Mouse (Mus musculus): ENCODE results near the gene Pnpla8. TPM values are rescaled to one million over a fixed set of nuclear protein-coding genes. Genes with fewer than 3 reads are reported as not detected.
"Not testable (repeated sequence)": the region's sequence is repeated elsewhere in the genome, so short reads cannot be mapped to it uniquely, and the experiment has no call there.

The Pnpla8 gene
- polyA plus RNA-seq (2012; rRNA removed): 4.2 and 4.6 TPM in 2 replicates

DNA sequence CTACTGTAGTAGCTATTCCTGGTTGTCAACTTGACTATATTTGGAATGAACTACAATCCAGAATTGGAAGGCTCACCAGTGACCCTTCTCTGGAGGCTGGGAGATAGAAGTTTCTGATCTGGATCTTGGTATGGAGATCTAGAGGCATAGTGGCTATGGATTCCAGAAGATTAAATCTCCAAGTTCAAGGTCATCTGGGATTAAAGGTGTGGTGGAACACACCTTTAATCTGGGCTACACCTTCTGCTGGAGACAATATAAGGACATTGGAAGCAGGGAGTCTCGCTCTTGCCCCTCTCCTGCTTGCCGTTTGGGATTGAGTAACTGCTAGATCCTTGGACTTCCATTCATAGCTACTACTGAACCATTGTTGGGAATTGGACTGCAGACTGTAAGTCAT, at the start of gene Pnpla8:
Gene Pnpla8, plus strand, starts transcription at position 301 of the 400 bp plus-strand sequence.
- not testable (repeated sequence) for H3K36me3 ChIP-seq (ENCODE audit: control insufficient read depth, insufficient read depth, low read length); H3K4me1 ChIP-seq (ENCODE audit: control insufficient read depth, insufficient read depth, insufficient read length); H3K27ac ChIP-seq (ENCODE audit: insufficient read depth, low read length); DNase-seq (ENCODE audit: low read depth in 1 of 2, low spot score in 2 of 2); H3K27me3 ChIP-seq (ENCODE audit: control insufficient read depth, insufficient read depth, low read length)
- WGBS: 96% methylated on average over 2 of the region's 2 CpGs
- H3K4me3 ChIP-seq (ENCODE audit: extremely low read depth, insufficient read depth, insufficient read length): peak within 1 kb of the TSS; percentile 58

- WGBS: 52% methylated on average over 10 of the region's 10 CpGs
- DNase-seq (ENCODE audit: low read depth in 1 of 2, low spot score in 2 of 2): no peak
These were observed 44.7 kb upstream of the Pnpla8 start for GRCm38 (mm10) chr12:44176331-44177037.

DNA sequence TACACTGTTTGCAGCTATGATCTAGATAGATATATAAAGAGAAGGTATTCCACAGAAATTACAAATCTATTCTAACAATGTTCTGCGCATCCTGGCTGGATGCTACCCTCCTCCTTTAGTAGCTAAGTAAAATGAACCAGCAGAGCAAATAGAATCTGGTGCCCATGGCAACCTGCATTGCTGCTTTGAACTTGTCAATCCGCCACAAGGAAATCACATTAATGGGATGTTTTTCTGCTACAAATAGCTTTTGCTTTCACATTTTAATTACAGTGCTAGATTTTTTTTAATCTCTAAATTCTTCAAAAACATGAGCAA, 44.2 kb upstream of the Pnpla8 start:
- TF ChIP-seq POLR2A (IDR thresholded peaks at IDR 0.05; ENCODE audit: low read depth, low read length) (no peak), CTCF (IDR thresholded peaks at IDR 0.05; ENCODE audit: extremely low read depth, insufficient read depth, insufficient read length, insufficient replicate concordance) (no peak)
- no peak overlapping the region for H3K4me3 ChIP-seq (ENCODE audit: extremely low read depth, insufficient read depth, insufficient read length)
- WGBS: 90% methylated on average over 2 of the region's 2 CpGs
- no peaks in the 10 kb centered on the region for H3K27me3 ChIP-seq (ENCODE audit: control insufficient read depth, insufficient read depth, low read length)
- H3K27ac ChIP-seq (ENCODE audit: insufficient read depth, low read length): no peak overlapping the region
- no peak for DNase-seq (ENCODE audit: low read depth in 1 of 2, low spot score in 2 of 2)
- H3K4me1 ChIP-seq (ENCODE audit: control insufficient read depth, insufficient read depth, insufficient read length): no peaks in the 10 kb centered on the region
- no peaks in the 10 kb centered on the region for H3K36me3 ChIP-seq (ENCODE audit: control insufficient read depth, insufficient read depth, low read length)

More at GRCm38 (mm10) chr12:44176331-44177037, 44.7 kb upstream of the Pnpla8 start:
- H3K4me1 ChIP-seq (ENCODE audit: control insufficient read depth, insufficient read depth, insufficient read length): no peaks in the 10 kb centered on the region
- H3K27me3 ChIP-seq (ENCODE audit: control insufficient read depth, insufficient read depth, low read length): no peaks in the 10 kb centered on the region
- TF ChIP-seq POLR2A (IDR thresholded peaks at IDR 0.05; ENCODE audit: low read depth, low read length) (no peak), CTCF (IDR thresholded peaks at IDR 0.05; ENCODE audit: extremely low read depth, insufficient read depth, insufficient read length, insufficient replicate concordance) (no peak)
- H3K4me3 ChIP-seq (ENCODE audit: extremely low read depth, insufficient read depth, insufficient read length): no peak overlapping the region
- H3K36me3 ChIP-seq (ENCODE audit: control insufficient read depth, insufficient read depth, low read length): no peaks in the 10 kb centered on the region
- H3K27ac ChIP-seq (ENCODE audit: insufficient read depth, low read length): no peak overlapping the region

DNA sequence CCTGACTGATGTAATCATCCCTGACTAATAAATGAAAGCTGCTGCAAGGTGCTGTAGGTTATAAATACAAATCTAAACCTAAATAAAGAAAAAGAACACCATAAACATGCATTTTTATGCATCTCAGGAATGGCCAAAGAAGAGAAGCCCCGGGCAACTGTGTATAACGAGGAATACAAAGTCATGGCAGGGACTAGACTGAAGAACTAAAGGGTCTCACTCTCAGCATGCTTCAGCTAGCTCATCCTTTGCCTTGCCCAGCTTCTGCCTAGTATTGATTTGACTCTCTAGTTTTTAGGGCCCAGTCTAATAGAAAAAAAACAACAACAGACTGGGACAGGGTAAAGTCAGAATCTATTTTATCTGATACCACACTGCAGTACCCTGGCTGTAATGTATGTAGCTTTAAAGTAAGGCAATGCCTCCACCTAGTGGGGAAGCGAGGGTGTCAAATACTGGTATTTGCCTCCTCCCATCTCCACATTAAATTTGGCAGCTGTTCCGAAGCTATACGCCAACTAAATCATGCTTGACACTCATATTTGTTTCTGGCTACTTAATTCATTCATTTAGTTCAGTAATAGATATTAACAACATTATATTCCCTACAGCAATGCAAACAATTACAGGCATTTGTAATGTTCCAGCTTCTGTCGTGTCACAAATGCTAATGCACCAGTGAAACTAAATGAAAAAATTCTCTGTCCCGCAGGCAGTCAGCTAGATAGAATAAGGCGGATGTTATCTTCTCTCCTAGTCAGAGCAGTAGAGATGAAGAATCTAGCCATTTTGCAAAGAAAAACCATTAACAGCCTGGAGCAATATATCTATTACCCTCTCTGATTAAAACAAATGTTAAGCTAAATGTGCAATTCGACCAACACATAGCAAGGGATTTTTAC, 39.8 kb upstream of the Pnpla8 start:
- DNase-seq (ENCODE audit: low read depth in 1 of 2, low spot score in 2 of 2): no peak
- no peaks in the 10 kb centered on the region for H3K36me3 ChIP-seq (ENCODE audit: control insufficient read depth, insufficient read depth, low read length)
- no peak overlapping the region for H3K27ac ChIP-seq (ENCODE audit: insufficient read depth, low read length)
- no peaks in the 10 kb centered on the region for H3K27me3 ChIP-seq (ENCODE audit: control insufficient read depth, insufficient read depth, low read length)
- WGBS: 54% methylated on average over 9 of the region's 9 CpGs
- H3K4me3 ChIP-seq (ENCODE audit: extremely low read depth, insufficient read depth, insufficient read length): no peak overlapping the region
- no peak for TF ChIP-seq CTCF (IDR thresholded peaks at IDR 0.05; ENCODE audit: extremely low read depth, insufficient read depth, insufficient read length, insufficient replicate concordance)
- no peak for TF ChIP-seq POLR2A (IDR thresholded peaks at IDR 0.05; ENCODE audit: low read depth, low read length)
- no peaks in the 10 kb centered on the region for H3K4me1 ChIP-seq (ENCODE audit: control insufficient read depth, insufficient read depth, insufficient read length)

GRCm38 (mm10) chr12:44197873-44198525, 23.2 kb upstream of the Pnpla8 start:
- TF ChIP-seq CTCF (IDR thresholded peaks at IDR 0.05; ENCODE audit: extremely low read depth, insufficient read depth, insufficient read length, insufficient replicate concordance): no peak
- no peak for TF ChIP-seq POLR2A (IDR thresholded peaks at IDR 0.05; ENCODE audit: low read depth, low read length)
- 38% methylated on average over 4 of the region's 4 CpGs for WGBS
- no peaks in the 10 kb centered on the region for H3K27me3 ChIP-seq (ENCODE audit: control insufficient read depth, insufficient read depth, low read length)
- DNase-seq (ENCODE audit: low read depth in 1 of 2, low spot score in 2 of 2): no peak
- H3K27ac ChIP-seq (ENCODE audit: insufficient read depth, low read length): no peak overlapping the region
- no peaks in the 10 kb centered on the region for H3K4me1 ChIP-seq (ENCODE audit: control insufficient read depth, insufficient read depth, insufficient read length)
- no peaks in the 10 kb centered on the region; the same call in 1 of the 2 replicates for H3K36me3 ChIP-seq (ENCODE audit: control insufficient read depth, insufficient read depth, low read length)
- no peak overlapping the region for H3K4me3 ChIP-seq (ENCODE audit: extremely low read depth, insufficient read depth, insufficient read length)

DNA sequence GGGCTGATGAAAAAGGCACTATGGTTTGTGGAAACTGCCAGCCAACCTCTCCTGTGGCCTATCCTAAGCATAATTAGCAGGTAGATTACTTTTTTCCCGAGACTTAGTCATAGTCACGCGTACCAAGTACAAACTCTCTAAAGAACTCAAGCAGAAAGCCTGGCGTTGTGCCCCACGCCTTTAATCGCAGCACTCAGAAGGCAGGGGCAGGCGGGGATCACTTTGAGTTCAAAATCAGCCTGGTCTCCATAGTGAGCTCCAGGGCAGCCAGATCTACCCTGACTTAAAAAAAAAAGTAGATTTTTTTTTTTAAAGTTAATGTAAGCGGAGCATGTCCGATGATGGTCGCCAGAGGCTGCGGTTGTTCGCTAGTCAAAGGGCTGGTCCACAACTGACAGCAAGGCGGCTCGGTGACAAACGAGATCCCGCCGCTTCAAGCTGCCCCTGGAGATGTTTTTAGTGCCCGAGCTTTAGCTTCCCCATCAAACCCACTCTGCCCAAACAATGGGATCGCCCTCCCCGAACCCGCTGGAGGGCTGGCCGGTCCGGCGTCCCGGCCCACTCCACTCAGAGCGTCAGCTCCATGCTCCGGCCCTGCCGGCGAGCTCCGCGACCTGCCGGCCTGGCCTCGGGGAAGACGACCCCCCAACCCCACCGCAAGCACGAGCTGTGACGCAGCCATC, 11.9 kb upstream of the Pnpla8 start:
- H3K36me3 ChIP-seq (ENCODE audit: control insufficient read depth, insufficient read depth, low read length): peaks cover 5% of the 10 kb centered on the region
- no peak for TF ChIP-seq POLR2A (IDR thresholded peaks at IDR 0.05; ENCODE audit: low read depth, low read length)
- 0 out of 2 replicates have a peak, but pooled peaks have one; percentile 0 for TF ChIP-seq CTCF (IDR thresholded peaks at IDR 0.05; ENCODE audit: extremely low read depth, insufficient read depth, insufficient read length, insufficient replicate concordance)
- H3K27ac ChIP-seq (ENCODE audit: insufficient read depth, low read length): peak overlapping the region; percentile 86
- DNase-seq (ENCODE audit: low read depth in 1 of 2, low spot score in 2 of 2): peak in 1 of 2 experiments; percentile 17
- H3K27me3 ChIP-seq (ENCODE audit: control insufficient read depth, insufficient read depth, low read length): no peaks in the 10 kb centered on the region
- no peaks in the 10 kb centered on the region; the same call in 1 of the 2 replicates for H3K4me1 ChIP-seq (ENCODE audit: control insufficient read depth, insufficient read depth, insufficient read length)
- under 1% methylated on average over 37 of the region's 37 CpGs for WGBS
- peak overlapping the region; percentile 84 for H3K4me3 ChIP-seq (ENCODE audit: extremely low read depth, insufficient read depth, insufficient read length)
